Mouse (Mus musculus): ENCODE measurements around the gene Fcer1g.

- TF ChIP-seq POLR2A (IDR thresholded peaks at IDR 0.05; ENCODE audit: extremely low read depth, insufficient read depth, low read length) (no peak), CTCF (IDR thresholded peaks at IDR 0.05; ENCODE audit: extremely low read depth, insufficient read depth, low read length) (no peak)
Observed at GRCm38 (mm10) chr1:171280250-171280915, 46.2 kb upstream of the Fcer1g start.

Measured in cortical plate, adult 2 months (tissue).